Mouse (Mus musculus) frontal cortex, postnatal 14 days (tissue): Measurements from ENCODE around the gene Palld.

Experiments used
- DNase-seq, 2 experiments: peaks; one replicate each; pipeline ENCODE4 v3.0.0; 2022; ENCODE audit warnings: low spot score in 2 of 2

Gene Palld

GRCm38 (mm10) chr8:61902521-61902920, at the start of gene Palld:
Palld (minus strand) TSS chr8:61902690.
- no peak for DNase-seq

GRCm38 (mm10) chr8:61937576-61937975, 35.1 kb upstream of the Palld start:
- no peak for DNase-seq

GRCm38 (mm10) chr8:61933243-61933642, 30.8 kb upstream of the Palld start:
- no peak for DNase-seq

- DNase-seq = peak; percentile 14 to 55
Measured at GRCm38 (mm10) chr8:61927777-61928494, 25.4 kb upstream of the Palld start, which contains the start of gene Ddx60. Ddx60 (plus strand) TSS chr8:61928087.

GRCm38 (mm10) chr8:61924518-61924917, 22.0 kb upstream of the Palld start:
- no peak for DNase-seq

GRCm38 (mm10) chr8:61921454-61922054, 19.1 kb upstream of the Palld start:
- DNase-seq = no peak

- DNase-seq = no peak
Measured at GRCm38 (mm10) chr8:61920389-61920788, 17.9 kb upstream of the Palld start.

- DNase-seq = no peak
Measured at GRCm38 (mm10) chr8:61919145-61919788, 16.8 kb upstream of the Palld start.

- no peak for DNase-seq
Measured at GRCm38 (mm10) chr8:61917287-61917686, 14.8 kb upstream of the Palld start.

- no peak for DNase-seq
Measured at GRCm38 (mm10) chr8:61913957-61914356, 11.5 kb upstream of the Palld start.

GRCm38 (mm10) chr8:61912817-61913216, 10.3 kb upstream of the Palld start:
- no peak for DNase-seq

- no peak for DNase-seq
Measured at GRCm38 (mm10) chr8:61909313-61909712, 6.8 kb upstream of the Palld start.

GRCm38 (mm10) chr8:61908303-61909215, 6.1 kb upstream of the Palld start:
- DNase-seq = peak in 1 of 2 experiments; percentile 7

- no peak for DNase-seq
Measured at GRCm38 (mm10) chr8:61901028-61901717, 1.3 kb downstream of the Palld start.

- DNase-seq = no peak
Measured at GRCm38 (mm10) chr8:61897402-61897801, 5.1 kb downstream of the Palld start.

- DNase-seq = no peak
Measured at GRCm38 (mm10) chr8:61896742-61897141, 5.7 kb downstream of the Palld start.

- peak in 1 of 2 experiments; percentile 54 for DNase-seq
Measured at GRCm38 (mm10) chr8:61894062-61894461, 8.4 kb downstream of the Palld start.

- DNase-seq = no peak
Measured at GRCm38 (mm10) chr8:61877607-61878006, 24.9 kb downstream of the Palld start.

GRCm38 (mm10) chr8:61875290-61875689, 27.2 kb downstream of the Palld start:
- peak in 1 of 2 experiments; percentile 25 for DNase-seq

GRCm38 (mm10) chr8:61873994-61874393, 28.5 kb downstream of the Palld start:
- DNase-seq = no peak

GRCm38 (mm10) chr8:61868481-61868880, 34.0 kb downstream of the Palld start:
- DNase-seq = no peak
